Mouse (Mus musculus) embryonic facial prominence, embryonic 10.5 days (tissue): Measurements from ENCODE around the gene Odf3l2. TPM values are rescaled to one million over a fixed set of nuclear protein-coding genes. Genes with fewer than 3 reads are reported as not detected.
A peak's percentile ranks its signal among the peaks of the same experiment; 100 is the strongest.

Experiments used
- DNase-seq: peaks from one replicate; pipeline ENCODE4 v3.0.0-alpha.2; 2017; ENCODE audit warnings: low spot score
- H3K27ac ChIP-seq: fragments of 300-500 bp; sonication (generic); replicated peaks from 2 replicates; pipeline ENCODE4 v1.5.1; 2016; ENCODE audit warnings: mild to moderate bottlenecking
- H3K27me3 ChIP-seq: fragments of 300-500 bp; sonication (generic); replicated peaks from 2 replicates; pipeline ENCODE4 v1.6.1; 2016; ENCODE audit warnings: low read depth, mild to moderate bottlenecking; ENCODE audit not compliant: poor library complexity, severe bottlenecking
- H3K36me3 ChIP-seq: fragments of 300-500 bp; sonication (generic); replicated peaks from 2 replicates; pipeline ENCODE4 v1.6.1; 2016; ENCODE audit warnings: mild to moderate bottlenecking, moderate library complexity
- H3K4me1 ChIP-seq: fragments of 300-500 bp; sonication (generic); 2 replicates; pipeline ENCODE4 v1.6.1; 2016
- H3K4me3 ChIP-seq: fragments of 300-500 bp; sonication (generic); 2 replicates; pipeline ENCODE4 v1.5.1; 2016; ENCODE audit warnings: mild to moderate bottlenecking, moderate library complexity
- H3K9me3 ChIP-seq: fragments of 300-500 bp; sonication (generic); 2 replicates; pipeline ENCODE4 v1.6.1; 2016; ENCODE audit warnings: mild to moderate bottlenecking
- WGBS: fragments of 180-500 bp; shearing (Covaris S2); methylation state at CpG from one replicate; pipeline ENCODE4 v1.1.7; 2016; 5-methylcytosine and 5-hydroxymethylcytosine counted together
- polyA plus RNA-seq: library from polyadenylated mRNA; unstranded; fragments of >200 nt; fragmentation: Nextera tagmentation; extraction: Ambion mirVana; gene quantifications from 2 replicates; pipeline ENCODE4 v1.2.1, GENCODE M21; 2016

Odf3l2 gene
- polyA plus RNA-seq, 1 experiment from 2014 or later, result not detected

DNA sequence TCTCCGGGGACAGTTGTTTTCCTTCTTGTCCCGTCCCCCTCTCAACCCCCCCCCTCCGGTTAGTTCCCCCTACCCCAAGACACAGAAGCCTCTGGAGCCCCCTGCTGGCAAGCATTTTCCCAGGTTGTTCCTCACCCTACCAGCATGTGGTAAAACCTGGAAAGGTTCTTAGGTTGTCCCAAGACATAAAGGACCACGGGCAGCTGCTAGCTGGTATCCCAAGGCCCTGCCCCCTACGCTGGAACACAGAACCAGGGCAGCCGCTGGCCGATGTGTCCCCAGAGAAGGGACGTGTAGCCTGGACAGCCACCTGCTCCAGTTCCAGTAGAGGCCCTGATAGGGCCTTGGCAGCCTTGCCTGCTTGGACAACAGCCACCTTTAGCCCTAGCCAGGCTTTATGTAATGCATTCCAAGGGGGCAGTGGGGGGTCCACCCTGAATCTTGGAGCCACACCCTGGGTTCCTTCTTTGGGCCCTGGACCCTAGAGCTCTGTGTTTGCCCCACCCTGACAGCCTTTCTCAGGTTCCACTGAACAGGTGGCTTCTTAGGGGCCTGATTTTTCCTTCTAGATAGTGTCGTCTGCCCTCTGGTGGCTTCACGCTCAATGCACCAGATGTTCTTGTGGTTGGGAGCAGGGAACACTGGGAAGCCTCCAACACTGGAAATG lies 37.5 kb upstream of the Odf3l2 start:
- peak overlapping the region; percentile 67 for H3K4me3 ChIP-seq
- WGBS, result 5% methylated on average over 10 of the region's 10 CpGs

DNA sequence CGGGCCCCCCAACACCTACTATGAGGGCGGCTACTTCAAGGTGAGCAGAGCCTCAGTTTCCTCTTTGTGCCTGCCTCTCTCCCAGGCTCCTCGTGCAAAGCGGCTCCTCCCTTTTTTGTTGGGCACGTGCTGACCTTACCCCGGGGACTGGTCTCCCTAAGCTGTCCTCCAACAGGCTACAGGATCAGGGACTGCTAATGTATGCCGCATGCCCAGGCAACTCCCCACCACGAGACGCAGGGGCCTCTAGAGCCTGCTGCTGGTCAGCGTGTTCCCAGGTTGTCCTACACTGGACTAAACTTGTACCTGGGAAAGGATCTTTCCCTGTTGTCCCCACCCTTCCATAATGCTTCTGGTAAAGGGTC lies 37.0 kb upstream of the Odf3l2 start:
- Histone ChIP-seq H3K27me3 (no peaks in the 10 kb centered on the region), H3K9me3 (no peaks in the 10 kb centered on the region), H3K36me3 (peaks cover 41% of the 10 kb centered on the region), H3K4me1 (peaks cover 26% of the 10 kb centered on the region), H3K27ac (peak overlapping the region; percentile 82), H3K4me3 (peak overlapping the region; percentile 67)
- WGBS, result 0% methylated on average over 10 of the region's 10 CpGs
- no peak for DNase-seq

More for the DNA sequence above, 37.5 kb upstream of the Odf3l2 start:
- H3K36me3 ChIP-seq, result peaks cover 46% of the 10 kb centered on the region
- peaks cover 26% of the 10 kb centered on the region for H3K4me1 ChIP-seq
- peak overlapping the region; percentile 82 for H3K27ac ChIP-seq
- DNase-seq, result peak; percentile 76
- no peaks in the 10 kb centered on the region for H3K27me3 ChIP-seq
- H3K9me3 ChIP-seq, result no peaks in the 10 kb centered on the region

DNA sequence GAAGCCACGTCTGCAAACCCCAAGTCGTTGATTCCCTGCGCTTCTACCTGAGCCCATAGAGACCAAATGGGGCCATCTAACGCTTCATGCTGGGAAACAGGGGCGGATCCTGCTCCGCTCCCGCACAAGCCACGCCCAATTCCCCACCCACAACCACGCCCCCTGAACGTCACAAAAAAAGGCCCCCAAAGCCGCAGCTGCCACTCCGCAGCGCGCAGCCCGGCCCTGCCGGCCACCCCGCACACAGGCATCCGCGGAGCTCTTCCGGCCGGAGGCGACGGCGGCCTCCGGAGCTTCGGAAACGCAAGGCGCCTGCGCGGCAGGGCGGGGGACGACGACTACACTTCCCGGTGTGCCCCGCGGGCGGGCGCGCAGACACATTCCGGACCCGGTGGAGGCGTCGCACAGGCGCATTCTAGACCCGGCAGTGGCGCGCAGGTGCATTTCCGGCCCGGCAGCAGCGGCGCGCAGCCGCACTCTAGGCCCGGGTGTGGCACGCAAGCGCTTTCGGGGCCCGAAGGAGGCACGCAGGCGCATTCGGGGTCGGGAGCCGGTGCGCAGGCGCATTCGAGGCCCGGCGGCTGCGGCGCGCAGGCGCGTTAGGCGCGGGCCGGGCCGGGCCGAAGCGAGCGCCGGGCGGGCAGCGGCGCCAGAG lies 36.2 kb upstream of the Odf3l2 start, which contains the start of gene Cdc34:
TSS of gene Cdc34 (plus strand) at position 605 of the 655 bp plus-strand sequence.
- peak; percentile 100 for DNase-seq
- peaks cover 26% of the 10 kb centered on the region for H3K4me1 ChIP-seq
- under 1% methylated on average over 84 of the region's 84 CpGs for WGBS

DNA sequence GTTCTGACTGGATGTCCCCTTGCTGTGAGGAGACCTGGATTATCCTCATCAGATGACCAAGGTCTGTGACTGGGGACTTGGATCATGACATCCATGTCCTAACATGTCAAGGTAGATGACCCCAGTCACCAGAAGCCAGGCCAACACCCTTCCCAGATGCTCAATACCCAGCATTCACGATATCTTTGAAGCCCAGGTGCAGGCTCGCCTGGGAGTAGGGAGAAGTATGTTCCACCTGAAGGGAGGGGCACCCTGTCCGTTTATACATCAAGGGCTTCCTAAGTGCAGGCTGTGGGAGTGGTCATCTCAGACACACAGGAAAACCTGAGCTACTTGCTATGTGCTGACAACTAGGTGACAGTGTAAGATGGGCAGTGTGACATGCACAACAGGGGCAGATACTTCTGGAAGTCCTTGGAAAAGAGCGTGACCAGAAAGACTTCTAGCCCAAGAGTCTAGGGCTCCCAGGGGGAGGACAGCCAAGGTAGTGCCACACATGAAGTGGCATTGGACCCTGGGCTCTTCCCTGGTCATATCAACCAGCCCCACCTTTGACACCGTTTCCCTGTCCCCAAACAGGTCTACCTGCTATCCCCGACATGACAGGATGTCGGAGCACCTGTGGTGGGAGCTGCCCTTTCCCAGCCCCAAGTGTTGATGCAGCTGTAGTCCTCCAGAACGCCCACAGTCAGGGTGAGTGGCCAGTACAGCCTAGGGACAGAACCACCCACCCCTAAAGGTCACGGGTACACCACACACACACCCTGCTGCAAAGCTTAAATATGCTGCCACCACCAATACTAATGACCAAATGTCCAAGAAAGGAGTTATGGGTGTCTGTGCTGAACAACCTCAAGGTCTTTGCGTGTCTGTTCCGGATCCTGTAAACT lies 35.3 kb upstream of the Odf3l2 start:
- Histone ChIP-seq H3K27ac (peak overlapping the region; percentile 82), H3K4me3 (peak overlapping the region; percentile 67), H3K4me1 (peaks cover 32% of the 10 kb centered on the region), H3K36me3 (peaks cover 30% of the 10 kb centered on the region), H3K27me3 (no peaks in the 10 kb centered on the region), H3K9me3 (no peaks in the 10 kb centered on the region)
- no peak for DNase-seq
- WGBS, result 37% methylated on average over 11 of the region's 11 CpGs

More for the DNA sequence above, 36.2 kb upstream of the Odf3l2 start, which contains the start of gene Cdc34:
- H3K9me3 ChIP-seq, result no peaks in the 10 kb centered on the region
- H3K36me3 ChIP-seq, result peaks cover 33% of the 10 kb centered on the region
- H3K27ac ChIP-seq, result peak within 1 kb of the TSS; percentile 82
- H3K27me3 ChIP-seq, result no peaks in the 10 kb centered on the region
- H3K4me3 ChIP-seq, result peak within 1 kb of the TSS; percentile 67

DNA sequence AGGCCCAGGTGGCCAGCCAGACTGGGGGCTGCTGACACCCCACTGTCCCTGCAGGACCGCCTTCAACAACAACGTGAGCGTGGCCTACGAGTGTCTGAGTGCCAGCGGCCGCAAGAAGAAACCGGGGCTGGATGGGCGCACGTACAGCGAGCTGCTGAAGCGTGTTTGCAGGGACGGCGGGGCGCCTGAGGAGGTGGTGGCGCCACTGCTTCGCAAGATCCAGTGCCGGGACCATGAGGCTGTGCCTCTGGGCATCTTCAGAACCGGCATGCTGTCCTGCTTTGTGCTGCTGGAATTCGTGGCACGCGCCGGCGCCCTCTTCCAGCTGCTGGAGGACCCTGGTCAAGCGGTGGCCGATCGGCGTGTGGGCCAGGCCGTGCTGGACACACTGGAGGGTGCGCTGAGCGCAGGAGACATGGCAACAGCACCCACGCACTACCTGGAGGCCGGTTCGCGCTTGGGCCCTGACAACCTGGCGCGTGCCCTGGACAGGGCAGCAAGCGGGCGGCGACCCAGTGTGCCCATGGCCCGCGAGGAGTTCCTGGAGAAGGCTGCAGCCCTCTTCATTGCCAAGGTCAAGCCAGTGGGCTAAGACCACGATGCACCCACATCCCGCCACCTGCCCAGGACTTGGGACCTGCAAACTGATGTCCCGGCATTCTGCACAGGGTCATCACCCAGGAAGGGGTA lies 30.0 kb upstream of the Odf3l2 start:
- Histone ChIP-seq H3K4me3 (no peak overlapping the region), H3K36me3 (peaks cover 37% of the 10 kb centered on the region), H3K4me1 (peaks cover 29% of the 10 kb centered on the region), H3K27me3 (no peaks in the 10 kb centered on the region), H3K9me3 (no peaks in the 10 kb centered on the region), H3K27ac (peak overlapping the region; percentile 14; the same call in 1 of the 2 replicates)
- WGBS, result 52% methylated on average over 44 of the region's 44 CpGs
- peak; percentile 33 for DNase-seq

DNA sequence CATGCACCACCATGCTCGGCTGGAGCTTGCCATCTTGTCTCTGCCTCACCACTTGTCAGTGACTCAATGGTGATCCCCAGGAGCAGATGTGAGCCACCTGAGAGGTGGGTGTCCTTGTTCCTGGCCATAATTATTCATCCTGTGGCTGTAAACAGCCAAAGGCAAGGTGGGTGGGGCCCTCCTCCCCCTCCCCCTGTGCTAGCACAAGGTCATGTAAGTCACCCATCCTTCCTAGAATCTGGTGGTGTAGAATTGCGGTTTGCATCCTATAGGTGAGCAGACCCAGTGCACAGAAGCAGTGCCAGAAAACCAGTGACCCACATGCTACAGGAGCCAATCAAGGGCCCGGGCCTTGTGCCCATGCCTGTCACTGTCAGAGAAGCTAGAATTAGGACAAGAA lies 27.5 kb upstream of the Odf3l2 start:
- no peaks in the 10 kb centered on the region for H3K27me3 ChIP-seq
- H3K4me3 ChIP-seq, result no peak overlapping the region
- peaks cover 37% of the 10 kb centered on the region for H3K36me3 ChIP-seq
- no peak overlapping the region for H3K27ac ChIP-seq
- peaks cover 34% of the 10 kb centered on the region for H3K4me1 ChIP-seq
- WGBS, result 89% methylated on average over 3 of the region's 3 CpGs
- no peaks in the 10 kb centered on the region for H3K9me3 ChIP-seq
- DNase-seq, result no peak

DNA sequence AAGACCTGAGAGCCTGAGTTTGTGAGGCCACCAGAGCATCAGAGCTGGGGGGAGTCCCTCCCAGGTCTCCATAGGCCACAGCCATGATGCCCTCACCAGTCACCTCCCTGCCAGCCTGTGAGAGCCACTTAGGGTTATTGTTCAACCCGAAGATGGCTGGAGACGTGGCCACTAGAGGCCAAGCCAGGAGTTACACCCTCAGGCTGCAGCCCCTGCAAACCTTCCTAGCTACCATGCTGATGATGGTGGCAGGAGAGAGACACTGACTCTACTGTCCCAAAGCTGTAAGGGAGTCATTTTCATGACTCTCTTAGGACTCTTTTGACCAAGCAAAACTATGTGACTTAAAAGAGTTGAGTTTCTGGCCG lies 26.5 kb upstream of the Odf3l2 start:
- Histone ChIP-seq H3K27me3 (no peaks in the 10 kb centered on the region), H3K27ac (no peak overlapping the region), H3K4me1 (peaks cover 34% of the 10 kb centered on the region), H3K36me3 (peaks cover 37% of the 10 kb centered on the region), H3K4me3 (0 out of 2 replicates have a peak overlapping the region, but pooled peaks have one; percentile 2), H3K9me3 (no peaks in the 10 kb centered on the region)
- 69% methylated on average over 3 of the region's 3 CpGs for WGBS
- DNase-seq, result no peak

DNA sequence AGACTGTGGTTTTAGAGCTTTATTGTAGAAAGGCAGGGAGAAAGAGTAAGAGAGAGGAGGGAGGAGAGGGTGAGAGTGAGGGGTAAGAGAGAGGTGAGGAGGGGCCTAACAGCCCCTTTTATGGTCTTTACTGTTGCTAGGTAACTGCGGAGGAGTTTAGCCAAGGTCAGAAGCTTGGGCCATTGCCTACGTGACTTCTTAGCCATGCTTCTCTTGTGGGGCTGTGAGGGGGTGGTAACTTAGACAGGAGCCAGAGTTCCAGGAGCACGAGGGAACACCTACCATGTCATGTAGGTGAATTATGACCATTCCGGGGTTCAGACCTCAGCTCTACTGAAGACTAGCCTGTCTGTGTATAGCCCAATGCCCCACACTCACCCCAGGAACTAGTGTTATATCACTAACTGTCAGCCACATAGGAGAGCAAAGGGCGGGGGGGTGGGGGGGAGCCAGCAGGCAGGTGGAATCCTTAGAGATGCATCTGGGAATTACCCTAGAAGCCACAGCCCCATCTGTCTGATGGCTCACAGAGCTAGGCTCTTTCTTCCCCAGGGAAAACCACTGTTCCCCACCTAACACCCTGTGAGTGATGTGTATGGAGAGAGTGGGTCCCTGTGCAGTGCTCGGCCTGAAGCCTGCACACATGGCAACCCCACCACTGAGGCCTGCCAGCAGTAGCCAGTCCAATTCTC lies 26.0 kb upstream of the Odf3l2 start:
- Histone ChIP-seq H3K36me3 (peaks cover 37% of the 10 kb centered on the region), H3K4me1 (peaks cover 34% of the 10 kb centered on the region), H3K9me3 (no peaks in the 10 kb centered on the region), H3K27ac (0 out of 2 replicates have a peak overlapping the region, but pooled peaks have one; percentile 35), H3K4me3 (peak overlapping the region; percentile 94), H3K27me3 (no peaks in the 10 kb centered on the region)
- 84% methylated on average over 6 of the region's 6 CpGs for WGBS
- no peak for DNase-seq

DNA sequence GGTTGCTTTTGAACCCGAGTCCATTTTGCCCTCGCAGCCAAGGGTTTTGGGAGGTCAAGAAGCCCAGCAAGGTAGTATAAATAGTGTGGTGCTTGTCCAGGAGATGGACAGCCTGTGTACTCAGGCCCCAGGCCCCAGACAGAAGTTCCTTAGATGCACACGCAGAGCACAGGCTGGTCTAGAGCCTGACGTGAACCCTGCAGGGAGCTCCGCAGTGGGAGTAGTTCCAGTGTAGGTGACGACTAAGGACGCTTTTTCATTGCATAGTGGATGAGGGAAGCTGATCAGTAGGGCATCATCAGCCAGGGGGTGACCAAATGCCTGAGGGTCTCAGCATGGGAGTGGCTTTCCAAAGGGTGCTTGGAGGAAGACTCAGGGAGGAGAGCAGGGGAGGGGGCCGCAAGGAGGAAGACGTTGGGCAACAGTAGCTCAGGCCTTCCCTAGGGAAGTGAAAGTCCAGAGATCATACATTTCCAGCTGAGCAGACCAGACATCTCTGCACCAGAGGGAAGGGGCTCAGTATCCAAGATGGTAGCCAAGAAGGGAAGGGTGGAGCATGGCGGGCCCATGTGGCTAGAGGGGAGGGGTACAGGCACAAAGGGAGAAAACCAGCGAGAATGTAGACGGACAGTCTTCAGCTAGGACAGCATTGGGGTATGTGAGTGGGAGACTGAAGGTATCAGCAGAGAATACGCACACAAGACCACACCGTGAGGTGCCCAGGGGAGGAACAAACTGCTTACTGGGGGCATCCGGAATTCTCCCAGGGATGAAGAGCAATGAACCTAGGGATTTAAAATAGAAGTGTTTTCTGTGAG lies 24.7 kb upstream of the Odf3l2 start:
- no peak for DNase-seq
- peak overlapping the region; percentile 94 for H3K4me3 ChIP-seq
- 34% methylated on average over 15 of the region's 15 CpGs for WGBS
- H3K4me1 ChIP-seq, result peaks cover 22% of the 10 kb centered on the region
- H3K36me3 ChIP-seq, result peaks cover 25% of the 10 kb centered on the region
- peak overlapping the region; percentile 96 for H3K27ac ChIP-seq
- no peaks in the 10 kb centered on the region; the same call in 1 of the 2 replicates for H3K27me3 ChIP-seq
- no peaks in the 10 kb centered on the region for H3K9me3 ChIP-seq

DNA sequence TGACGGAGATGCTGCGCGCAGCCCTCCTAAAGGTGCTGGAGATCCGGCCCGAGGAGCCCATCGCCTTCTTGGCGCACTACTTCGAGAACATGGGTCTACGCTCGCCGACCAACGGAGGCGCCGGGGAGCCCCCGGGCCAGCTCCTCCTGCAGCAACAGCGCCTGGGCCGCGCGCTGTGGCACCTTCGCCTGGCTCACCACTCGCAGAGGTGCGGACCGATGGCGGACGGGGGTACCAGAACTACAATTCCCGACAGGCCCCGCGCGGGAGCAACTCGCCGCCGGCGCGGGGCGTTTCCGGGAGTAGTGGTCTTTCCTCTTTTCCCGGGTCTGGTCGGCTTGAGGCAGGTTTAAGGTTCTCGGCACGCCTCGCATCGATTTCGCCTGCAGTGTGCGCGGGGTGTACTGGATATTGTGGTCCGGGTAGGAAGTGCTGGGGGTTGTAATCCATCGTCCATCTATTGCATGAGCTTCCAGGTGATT lies 24.1 kb upstream of the Odf3l2 start:
- under 1% methylated on average over 47 of the region's 47 CpGs for WGBS
- H3K36me3 ChIP-seq, result peaks cover 23% of the 10 kb centered on the region
- H3K27me3 ChIP-seq, result no peaks in the 10 kb centered on the region; the same call in 1 of the 2 replicates
- H3K4me3 ChIP-seq, result peak overlapping the region; percentile 94
- H3K27ac ChIP-seq, result peak overlapping the region; percentile 96
- peaks cover 21% of the 10 kb centered on the region for H3K4me1 ChIP-seq
- peak; percentile 91 for DNase-seq
- no peaks in the 10 kb centered on the region for H3K9me3 ChIP-seq
